Mouse (Mus musculus) heart, adult 11 months (tissue): ENCODE results near the gene Gm20388.
"Not testable (repeated sequence)": the region's sequence is repeated elsewhere in the genome, so short reads cannot be mapped to it uniquely, and the experiment has no call there.

ENCODE experiments used
- DNase-seq: peaks from one replicate; pipeline ENCODE4 v3.0.0; 2022

Gene Gm20388

GRCm38 (mm10) chr8:123527720-123528489 lies 3617.3 kb downstream of the Gm20388 start:
- no peak for DNase-seq

- DNase-seq: peak; percentile 82
These were observed 3625.8 kb downstream of the Gm20388 start for GRCm38 (mm10) chr8:123536242-123536989.

GRCm38 (mm10) chr8:123536990-123537380 lies 3626.3 kb downstream of the Gm20388 start:
- peak; percentile 51 for DNase-seq

DNA sequence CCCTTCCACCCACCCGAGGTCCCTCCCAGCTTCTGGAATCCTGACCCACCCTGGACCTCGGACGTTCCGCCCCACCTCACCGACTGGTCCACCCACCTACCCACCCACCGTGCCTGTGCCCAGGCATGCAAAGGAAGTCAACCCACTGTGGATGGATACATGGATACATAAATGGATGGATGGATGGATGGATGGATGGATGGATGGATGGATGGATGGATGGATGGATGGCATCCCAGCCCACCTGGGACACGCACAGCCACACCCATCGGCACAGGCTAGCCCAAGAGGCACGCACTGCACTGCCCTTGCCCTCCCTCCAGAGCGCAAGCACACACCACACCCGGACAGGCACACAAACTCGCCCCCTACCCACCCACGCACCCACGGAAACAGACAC lies 3627.0 kb downstream of the Gm20388 start:
- peak; percentile 96 for DNase-seq

DNA sequence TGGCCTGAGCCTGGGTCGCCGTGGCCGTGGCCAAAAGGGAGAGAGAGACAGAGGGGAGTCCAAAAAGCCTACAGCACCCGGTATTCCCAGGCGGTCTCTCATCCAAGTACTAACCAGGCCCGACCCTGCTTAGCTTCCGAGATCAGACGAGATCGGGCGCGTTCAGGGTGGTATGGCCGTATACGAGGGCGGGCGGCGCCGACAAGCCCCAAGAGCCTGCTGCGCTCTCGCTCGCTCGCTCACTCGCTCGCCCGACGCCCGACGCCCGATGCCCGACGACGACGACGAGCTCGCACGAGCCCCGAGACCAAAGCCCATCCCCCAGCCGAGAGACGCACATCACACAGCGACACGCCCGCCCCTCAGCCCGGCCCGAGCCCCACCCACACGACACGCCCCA lies 3653.6 kb downstream of the Gm20388 start:
- DNase-seq: not testable (repeated sequence)

- peak; percentile 67 for DNase-seq
These were observed 3664.7 kb downstream of the Gm20388 start for GRCm38 (mm10) chr8:123575386-123575785.

GRCm38 (mm10) chr8:123600666-123601172 lies 3690.1 kb downstream of the Gm20388 start:
- DNase-seq: peak; percentile 97

- not testable (repeated sequence) for DNase-seq
These were observed 3690.8 kb downstream of the Gm20388 start for GRCm38 (mm10) chr8:123601457-123601856.

DNA sequence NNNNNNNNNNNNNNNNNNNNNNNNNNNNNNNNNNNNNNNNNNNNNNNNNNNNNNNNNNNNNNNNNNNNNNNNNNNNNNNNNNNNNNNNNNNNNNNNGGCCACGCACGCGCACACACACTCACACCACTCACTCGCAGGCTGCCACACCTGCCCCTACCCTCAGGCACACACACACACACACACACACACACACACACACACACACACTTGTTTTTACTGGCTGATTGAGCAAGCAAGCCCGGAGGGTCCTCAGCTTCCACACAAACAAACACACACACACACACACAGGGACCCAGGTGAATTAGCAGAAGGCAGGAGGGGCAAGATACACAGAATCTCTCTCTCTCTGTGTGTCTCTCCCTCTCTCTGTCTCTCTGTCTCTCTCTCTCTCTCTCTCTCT lies 3702.0 kb downstream of the Gm20388 start:
- DNase-seq: peak; percentile 76

- not testable (repeated sequence) for DNase-seq
These were observed 3712.9 kb downstream of the Gm20388 start for GRCm38 (mm10) chr8:123623523-123623922.

- DNase-seq: peak; percentile 61
These were observed 3713.6 kb downstream of the Gm20388 start for GRCm38 (mm10) chr8:123624274-123624673.

DNA sequence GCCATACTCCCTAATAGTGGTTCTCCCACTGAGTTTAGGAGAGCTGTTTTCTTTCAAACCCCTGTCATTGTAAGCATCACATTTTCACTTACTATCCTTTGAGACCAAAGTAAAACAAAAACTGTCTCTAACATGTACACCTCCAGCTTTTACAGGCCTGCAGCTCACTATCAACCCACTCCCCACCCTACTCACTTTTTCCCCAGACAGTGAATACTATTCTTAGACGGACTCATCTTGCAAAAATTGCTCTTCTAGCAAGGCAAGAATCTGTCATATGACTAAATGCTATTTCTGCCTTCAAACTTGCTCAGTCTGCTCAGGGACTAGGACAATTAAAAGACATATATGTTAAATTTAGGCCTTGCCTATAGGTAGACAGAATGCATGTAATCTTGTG lies 3714.1 kb downstream of the Gm20388 start:
- no peak for DNase-seq

GRCm38 (mm10) chr8:123625717-123626116 lies 3715.1 kb downstream of the Gm20388 start:
- DNase-seq: peak; percentile 80

GRCm38 (mm10) chr8:123627410-123628147 lies 3716.9 kb downstream of the Gm20388 start:
- DNase-seq: peak; percentile 55

DNA sequence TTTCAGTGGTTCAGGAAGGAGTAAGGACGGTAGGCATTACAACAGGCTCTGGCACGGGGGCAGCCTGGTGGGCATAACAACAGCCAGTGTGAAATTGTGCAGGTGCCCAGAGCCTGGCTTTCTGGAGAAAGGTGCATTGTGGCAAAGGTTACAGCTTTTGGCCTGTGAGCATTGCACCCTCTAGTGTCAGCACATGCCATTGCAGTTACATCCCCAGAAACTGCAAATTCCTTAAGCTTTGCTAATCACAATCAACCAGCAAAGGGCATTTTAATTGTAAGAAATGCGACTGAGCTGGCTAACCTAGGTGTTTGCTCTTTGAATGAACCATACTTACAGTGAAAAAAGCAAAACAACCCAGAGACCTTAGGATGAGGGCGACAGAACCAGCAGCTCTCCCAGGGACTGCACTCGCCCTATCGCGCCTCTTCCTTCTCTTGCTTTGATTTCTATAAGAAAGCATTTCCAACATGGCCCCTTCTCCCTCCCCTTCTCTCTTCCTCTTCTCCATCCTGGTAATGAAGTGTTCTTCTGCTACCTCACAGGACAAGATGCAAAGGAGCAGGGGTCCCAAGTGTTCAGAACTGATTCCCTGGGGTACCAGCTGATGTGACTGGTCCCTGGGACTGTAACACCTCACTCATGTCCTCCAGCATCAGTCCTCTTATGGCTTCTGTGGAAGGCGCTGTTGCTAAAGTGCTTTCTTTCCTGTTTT lies 3717.8 kb downstream of the Gm20388 start:
- peak; percentile 91 for DNase-seq

- peak; percentile 91 for DNase-seq
These were observed 3718.5 kb downstream of the Gm20388 start for GRCm38 (mm10) chr8:123628968-123629755.

DNA sequence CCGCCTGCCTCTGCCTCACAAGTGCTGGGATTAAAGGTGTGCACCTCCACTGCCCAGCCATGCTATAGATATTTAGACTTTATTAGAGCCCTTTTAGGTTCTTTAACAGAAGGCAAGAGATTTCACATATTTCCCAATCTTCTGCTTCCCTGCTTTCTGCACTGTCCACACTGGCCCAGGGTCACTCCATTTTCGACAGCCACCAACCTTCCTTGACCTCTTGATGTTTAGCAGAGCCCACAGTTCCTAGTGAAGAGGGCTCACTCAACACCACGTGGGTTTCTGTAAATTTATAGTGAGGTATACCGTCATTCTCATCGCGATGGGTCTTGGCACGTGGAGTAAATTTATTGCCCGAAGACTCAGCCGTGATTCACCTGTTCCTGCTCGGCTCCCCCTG lies 3719.4 kb downstream of the Gm20388 start:
- no peak for DNase-seq

DNA sequence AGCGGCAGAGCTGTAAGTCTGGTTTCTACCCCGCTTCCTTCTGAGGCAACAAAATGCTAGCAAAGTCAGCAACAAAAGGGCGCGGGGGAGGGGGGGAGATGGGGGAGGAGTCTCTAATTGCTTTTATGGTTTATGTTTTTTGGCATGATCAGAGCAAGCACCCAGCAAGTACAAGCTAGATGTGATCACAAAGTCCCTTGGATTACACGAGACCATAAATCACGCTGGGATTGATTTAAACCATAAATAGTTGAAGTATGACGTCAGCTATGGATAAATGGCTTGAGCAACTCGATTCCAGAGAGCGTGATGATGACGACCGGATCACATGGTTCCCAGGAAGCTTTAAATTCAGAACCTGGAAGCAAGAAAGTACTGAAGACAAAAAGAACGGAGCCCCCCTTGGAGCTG lies 3720.2 kb downstream of the Gm20388 start:
- DNase-seq: no peak

- not testable (repeated sequence) for DNase-seq
These were observed 3721.1 kb downstream of the Gm20388 start for GRCm38 (mm10) chr8:123631746-123632145.

- no peak for DNase-seq
These were observed 3721.6 kb downstream of the Gm20388 start for GRCm38 (mm10) chr8:123632257-123632656.

GRCm38 (mm10) chr8:123633801-123634200 lies 3723.2 kb downstream of the Gm20388 start:
- DNase-seq: peak; percentile 81
